Mouse (Mus musculus): ENCODE data around the gene Plpp3. TPM values are rescaled to one million over a fixed set of nuclear protein-coding genes. Genes with fewer than 3 reads are reported as not detected.

Gene Plpp3
- total and polyA plus RNA-seq, 2 experiments from 2014 or later, result 167 to 180 TPM

- H3K4me1 ChIP-seq (ENCODE audit: insufficient read depth, low read length), result peaks cover 15% of the 10 kb centered on the region; the same call in 1 of the 2 replicates
- H3K9me3 ChIP-seq (ENCODE audit: low read length), result no peaks in the 10 kb centered on the region
- peak overlapping the region; percentile 49 for H3K9ac ChIP-seq (replicated peaks; ENCODE audit: low read length)
- no peaks in the 10 kb centered on the region for H3K27me3 ChIP-seq (ENCODE audit: insufficient read depth, low read length)
- peak overlapping the region; percentile 54; the same call in 1 of the 2 replicates for H3K4me2 ChIP-seq (ENCODE audit: low read depth, low read length)
- WGBS, result 75% methylated on average over 10 of the region's 10 CpGs
- H3K4me3 ChIP-seq (ENCODE audit: low read length), result no peak overlapping the region
- TF ChIP-seq CTCF (IDR thresholded peaks at IDR 0.05; ENCODE audit: low read depth), result no peak
- no peaks in the 10 kb centered on the region for H3K36me3 ChIP-seq (ENCODE audit: insufficient read depth, low read length)
- DNase-seq (ENCODE audit: low spot score), result no peak
- H3K27ac ChIP-seq, result peak overlapping the region; percentile 64; the same call in 1 of the 2 replicates
- no peak for ATAC-seq
Observed at GRCm38 (mm10) chr4:105244931-105245330, 87.8 kb downstream of the Plpp3 start.

DNA sequence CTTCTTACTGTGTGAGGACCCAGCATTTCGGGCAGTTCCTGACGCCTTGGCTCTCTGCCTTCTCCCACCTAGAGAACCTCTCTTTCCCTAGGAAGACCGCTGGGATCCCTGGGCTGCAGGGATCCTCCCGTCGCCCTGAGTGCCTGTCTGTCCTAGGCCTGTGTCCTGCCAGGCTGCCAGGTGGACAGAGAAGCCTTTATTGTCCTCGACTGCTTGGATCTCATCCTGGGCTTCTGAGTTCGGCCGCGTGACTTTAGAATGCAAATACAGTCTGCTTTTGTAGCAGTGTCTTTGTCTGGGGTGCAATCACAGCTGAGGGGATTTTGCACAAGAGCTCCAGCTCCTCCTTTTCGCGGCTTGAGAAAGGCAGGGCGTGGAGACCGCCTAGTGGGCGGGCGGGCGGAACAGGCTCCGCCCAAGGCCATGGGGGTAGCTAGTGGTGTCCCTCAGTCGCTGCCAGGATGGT, 88.4 kb downstream of the Plpp3 start:
- Histone ChIP-seq H3K9ac (replicated peaks; ENCODE audit: low read length) (peak overlapping the region; percentile 49), H3K27ac (peak overlapping the region; percentile 64; the same call in 1 of the 2 replicates), H3K9me3 (ENCODE audit: low read length) (no peaks in the 10 kb centered on the region), H3K4me3 (ENCODE audit: low read length) (peak overlapping the region; percentile 18), H3K36me3 (ENCODE audit: insufficient read depth, low read length) (no peaks in the 10 kb centered on the region), H3K4me1 (ENCODE audit: insufficient read depth, low read length) (peaks cover 15% of the 10 kb centered on the region; the same call in 1 of the 2 replicates), H3K4me2 (ENCODE audit: low read depth, low read length) (peak overlapping the region; percentile 54), H3K27me3 (ENCODE audit: insufficient read depth, low read length) (no peaks in the 10 kb centered on the region)
- ATAC-seq, result peak; percentile 92
- TF ChIP-seq CTCF (IDR thresholded peaks at IDR 0.05; ENCODE audit: low read depth), result peak; percentile 29; the same call in 1 of the 2 replicates
- WGBS, result 2% methylated on average over 18 of the region's 18 CpGs
- peak; percentile 81 for DNase-seq (ENCODE audit: low spot score)

DNA sequence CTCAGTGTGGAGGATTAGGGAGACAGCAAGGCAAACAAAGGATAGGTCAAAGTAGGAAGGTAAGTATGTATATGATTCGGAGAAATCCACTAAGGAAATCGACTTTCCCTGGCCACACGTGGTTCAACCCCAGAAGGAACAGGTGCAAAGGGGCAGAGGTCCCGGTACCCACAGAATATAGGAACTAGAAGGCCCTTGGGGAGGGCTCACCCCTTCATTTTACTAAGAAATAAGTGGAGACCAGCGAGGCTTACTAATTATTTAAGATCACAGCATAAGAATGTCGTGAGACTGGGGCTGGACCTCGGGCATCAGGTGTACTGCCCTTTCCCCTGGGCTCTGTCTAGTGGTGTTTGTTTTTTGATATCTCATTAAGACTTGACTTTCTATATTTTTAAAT, 89.2 kb downstream of the Plpp3 start:
- H3K9me3 ChIP-seq (ENCODE audit: low read length), result no peaks in the 10 kb centered on the region
- no peak overlapping the region for H3K9ac ChIP-seq (replicated peaks; ENCODE audit: low read length)
- peak overlapping the region; percentile 54 for H3K4me2 ChIP-seq (ENCODE audit: low read depth, low read length)
- peaks cover 15% of the 10 kb centered on the region; the same call in 1 of the 2 replicates for H3K4me1 ChIP-seq (ENCODE audit: insufficient read depth, low read length)
- ATAC-seq (no peak), DNase-seq (ENCODE audit: low spot score) (no peak)
- TF ChIP-seq CTCF (IDR thresholded peaks at IDR 0.05; ENCODE audit: low read depth), result no peak
- 83% methylated on average over 7 of the region's 7 CpGs for WGBS
- H3K27ac ChIP-seq, result no peak overlapping the region
- H3K4me3 ChIP-seq (ENCODE audit: low read length), result no peak overlapping the region
- no peaks in the 10 kb centered on the region for H3K27me3 ChIP-seq (ENCODE audit: insufficient read depth, low read length)
- H3K36me3 ChIP-seq (ENCODE audit: insufficient read depth, low read length), result no peaks in the 10 kb centered on the region

GRCm38 (mm10) chr4:105248161-105248560, 91.0 kb downstream of the Plpp3 start:
- Histone ChIP-seq H3K9me3 (ENCODE audit: low read length) (no peaks in the 10 kb centered on the region), H3K4me1 (ENCODE audit: insufficient read depth, low read length) (peaks cover 15% of the 10 kb centered on the region; the same call in 1 of the 2 replicates), H3K27me3 (ENCODE audit: insufficient read depth, low read length) (no peaks in the 10 kb centered on the region), H3K9ac (replicated peaks; ENCODE audit: low read length) (no peak overlapping the region), H3K4me2 (ENCODE audit: low read depth, low read length) (no peak overlapping the region), H3K4me3 (ENCODE audit: low read length) (no peak overlapping the region), H3K27ac (no peak overlapping the region), H3K36me3 (ENCODE audit: insufficient read depth, low read length) (no peaks in the 10 kb centered on the region)
- WGBS, result 61% methylated on average over 1 of the region's 1 CpGs
- ATAC-seq, result no peak
- no peak for TF ChIP-seq CTCF (IDR thresholded peaks at IDR 0.05; ENCODE audit: low read depth)
- DNase-seq (ENCODE audit: low spot score), result no peak

DNA sequence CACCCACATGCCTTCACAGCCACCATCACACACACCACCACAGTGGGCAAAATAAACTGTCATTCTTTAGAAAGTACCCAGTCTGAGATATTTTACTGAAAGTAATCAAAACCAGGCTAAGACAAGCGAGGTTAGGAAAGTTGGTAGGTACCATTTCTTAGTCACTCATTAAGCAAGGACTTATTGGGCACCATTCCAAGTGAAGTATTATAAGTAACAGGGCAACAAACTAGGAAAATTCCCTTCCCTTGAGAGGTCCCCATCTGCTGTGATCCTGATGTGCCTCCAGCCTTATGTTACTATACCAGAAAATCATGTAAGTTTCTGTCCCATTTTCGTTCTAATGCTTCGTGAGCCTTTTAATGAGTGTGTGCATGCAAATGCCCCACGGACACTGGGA, 92.1 kb downstream of the Plpp3 start:
- H3K4me2 ChIP-seq (ENCODE audit: low read depth, low read length), result no peak overlapping the region
- H3K36me3 ChIP-seq (ENCODE audit: insufficient read depth, low read length), result no peaks in the 10 kb centered on the region
- ATAC-seq, result no peak
- no peak overlapping the region for H3K4me3 ChIP-seq (ENCODE audit: low read length)
- H3K27me3 ChIP-seq (ENCODE audit: insufficient read depth, low read length), result no peaks in the 10 kb centered on the region
- H3K27ac ChIP-seq, result no peak overlapping the region
- no peaks in the 10 kb centered on the region for H3K9me3 ChIP-seq (ENCODE audit: low read length)
- DNase-seq (ENCODE audit: low spot score), result no peak
- H3K9ac ChIP-seq (replicated peaks; ENCODE audit: low read length), result no peak overlapping the region
- TF ChIP-seq CTCF (IDR thresholded peaks at IDR 0.05; ENCODE audit: low read depth), result no peak
- H3K4me1 ChIP-seq (ENCODE audit: insufficient read depth, low read length), result peaks cover 15% of the 10 kb centered on the region; the same call in 1 of the 2 replicates
- WGBS, result 70% methylated on average over 4 of the region's 4 CpGs

DNA sequence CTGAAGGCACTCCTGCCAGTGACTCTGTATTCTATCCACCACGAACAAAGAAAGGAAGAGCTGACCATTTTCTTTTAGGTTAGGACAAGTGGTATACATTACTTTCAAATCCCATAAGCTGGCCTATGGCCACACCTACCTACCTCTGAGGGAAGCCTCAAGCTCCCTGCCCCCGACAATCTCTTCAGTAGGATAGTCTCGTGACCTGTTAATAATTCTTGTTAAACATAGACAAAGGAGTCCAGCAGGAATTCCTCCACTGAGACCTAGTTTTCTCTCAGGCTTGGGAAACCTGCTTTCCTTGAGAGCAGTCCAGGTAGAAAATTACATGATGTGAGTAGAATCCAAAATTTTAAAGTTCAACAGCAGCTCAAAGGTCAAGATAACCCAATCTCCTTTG, 93.8 kb downstream of the Plpp3 start:
- no peaks in the 10 kb centered on the region for H3K36me3 ChIP-seq (ENCODE audit: insufficient read depth, low read length)
- H3K4me3 ChIP-seq (ENCODE audit: low read length), result no peak overlapping the region
- DNase-seq (ENCODE audit: low spot score) (no peak), ATAC-seq (no peak)
- H3K4me2 ChIP-seq (ENCODE audit: low read depth, low read length), result no peak overlapping the region
- no peak overlapping the region for H3K27ac ChIP-seq
- H3K9me3 ChIP-seq (ENCODE audit: low read length), result no peaks in the 10 kb centered on the region
- no peak overlapping the region for H3K9ac ChIP-seq (replicated peaks; ENCODE audit: low read length)
- no peak for TF ChIP-seq CTCF (IDR thresholded peaks at IDR 0.05; ENCODE audit: low read depth)
- H3K27me3 ChIP-seq (ENCODE audit: insufficient read depth, low read length), result no peaks in the 10 kb centered on the region
- H3K4me1 ChIP-seq (ENCODE audit: insufficient read depth, low read length), result 0 out of 2 replicates have a peak, but pooled peaks cover 4% of the 10 kb centered on the region
- WGBS, result 86% methylated on average over 3 of the region's 3 CpGs

GRCm38 (mm10) chr4:105252044-105252443, 94.9 kb downstream of the Plpp3 start:
- no peaks in the 10 kb centered on the region for H3K27me3 ChIP-seq (ENCODE audit: insufficient read depth, low read length)
- no peak overlapping the region for H3K27ac ChIP-seq
- ATAC-seq, result no peak
- H3K9me3 ChIP-seq (ENCODE audit: low read length), result no peaks in the 10 kb centered on the region
- no peak overlapping the region for H3K9ac ChIP-seq (replicated peaks; ENCODE audit: low read length)
- no peak overlapping the region for H3K4me3 ChIP-seq (ENCODE audit: low read length)
- no peaks in the 10 kb centered on the region for H3K4me1 ChIP-seq (ENCODE audit: insufficient read depth, low read length)
- no peak overlapping the region for H3K4me2 ChIP-seq (ENCODE audit: low read depth, low read length)
- TF ChIP-seq CTCF (IDR thresholded peaks at IDR 0.05; ENCODE audit: low read depth), result no peak
- H3K36me3 ChIP-seq (ENCODE audit: insufficient read depth, low read length), result no peaks in the 10 kb centered on the region
- 55% methylated on average over 3 of the region's 3 CpGs for WGBS
- no peak for DNase-seq (ENCODE audit: low spot score)
